Comparison of ENCODE assay signal across 24 mouse cellular contexts in the genomic region with DNA sequence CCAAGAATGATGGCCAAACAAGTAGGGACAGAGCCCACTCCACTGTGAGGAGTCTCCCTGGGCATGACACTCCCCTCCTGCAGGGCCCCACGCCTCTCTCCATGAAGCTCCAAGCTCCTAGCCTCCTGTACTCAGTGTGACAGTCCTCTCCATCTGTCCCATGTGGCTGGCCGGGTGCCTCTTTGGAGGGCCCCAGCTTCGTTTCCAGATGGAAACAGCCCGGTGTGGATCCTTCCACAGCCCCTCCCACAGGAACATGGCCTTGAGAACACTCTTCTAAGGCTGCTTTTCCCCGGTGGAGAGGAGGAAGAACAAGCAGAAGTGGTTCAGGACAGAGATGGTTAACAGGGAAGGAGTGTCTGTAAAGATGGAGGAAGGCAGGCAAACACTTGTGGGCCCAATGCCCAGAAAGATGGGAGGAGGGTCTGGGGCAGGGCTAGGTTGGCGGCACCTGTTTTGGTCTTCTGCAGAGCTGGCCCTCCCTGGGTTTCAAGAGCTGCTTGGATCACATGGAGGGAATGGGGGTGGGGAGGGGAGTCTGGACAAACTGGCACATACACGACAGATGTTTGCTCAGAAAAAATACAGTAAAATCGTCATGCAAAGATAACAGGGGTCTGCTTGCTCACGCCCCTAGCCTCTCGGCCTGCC. TPM values are rescaled to one million over a fixed set of nuclear protein-coding genes. Genes with fewer than 3 reads are reported as not detected.
DNase-seq lines count a peak whose midpoint lies in the region; ATAC-seq and TF ChIP-seq lines count a peak whose summit lies in the region.
"Had no signal": no experiment of that assay in that cellular context is flagged by ENCODE, and none has a peak within 500 bp of the region (broad histone marks: within the 10 kb centered on the region; RNA-seq: fewer than 3 reads in every experiment).

No protein-coding gene starts in this region.

- H3K4me1 ChIP-seq in embryonic facial prominence, embryonic 14.5 days (ENCODE audit: control insufficient read depth, insufficient read depth, low read length): no peaks in the 10 kb centered on the region
- peaks cover 18% of the 10 kb centered on the region for H3K4me1 ChIP-seq in embryonic facial prominence, embryonic 10.5 days
- peaks cover 26% of the 10 kb centered on the region for H3K4me1 ChIP-seq in lung, embryonic 15.5 days

- TF ChIP-seq CTCF in layer of hippocampus, adult 2 months (conservative IDR thresholded peaks at IDR 0.05): no peak

- no peaks in the 10 kb centered on the region for H3K9me3 ChIP-seq in embryonic facial prominence, embryonic 14.5 days (ENCODE audit: control insufficient read depth, low read length)
- no peaks in the 10 kb centered on the region for H3K9me3 ChIP-seq in embryonic facial prominence, embryonic 10.5 days
- H3K9me3 ChIP-seq in lung, embryonic 15.5 days: no peaks in the 10 kb centered on the region
- H3K9me3 ChIP-seq: G1E; hindbrain, embryonic 15.5 days; limb, embryonic 12.5 days had no signal

- H3K4me3 ChIP-seq in embryonic facial prominence, embryonic 14.5 days (ENCODE audit: low read depth, low read length): no peak overlapping the region
- no peak overlapping the region for H3K4me3 ChIP-seq in embryonic facial prominence, embryonic 10.5 days
- no peak overlapping the region for H3K4me3 ChIP-seq in layer of hippocampus, adult 2 months
- H3K4me3 ChIP-seq in lung, embryonic 15.5 days: no peak overlapping the region
- H3K4me3 ChIP-seq: erythroblast, embryonic 14.5 days; hindbrain, embryonic 15.5 days; limb, embryonic 12.5 days had no signal

- no peak overlapping the region for H3K9ac ChIP-seq in embryonic facial prominence, embryonic 14.5 days (ENCODE audit: low read depth, low read length)
- H3K9ac ChIP-seq in lung, embryonic 15.5 days: no peak overlapping the region
- H3K9ac ChIP-seq: hindbrain, embryonic 15.5 days; limb, embryonic 12.5 days; liver, embryonic 14.5 days had no signal

- H3K4me2 ChIP-seq in embryonic facial prominence, embryonic 14.5 days (ENCODE audit: low read depth, low read length): no peak overlapping the region
- H3K4me2 ChIP-seq in lung, embryonic 15.5 days: no peak overlapping the region
- H3K4me2 ChIP-seq: heart, embryonic 11.5 days; hindbrain, embryonic 15.5 days; limb, embryonic 12.5 days had no signal

- H3K36me3 ChIP-seq in embryonic facial prominence, embryonic 14.5 days (ENCODE audit: control insufficient read depth, insufficient read depth, low read length): no peaks in the 10 kb centered on the region
- H3K36me3 ChIP-seq in embryonic facial prominence, embryonic 10.5 days (replicated peaks): no peaks in the 10 kb centered on the region
- no peaks in the 10 kb centered on the region for H3K36me3 ChIP-seq in lung, embryonic 15.5 days
- H3K36me3 ChIP-seq: G1E; limb, embryonic 12.5 days had no signal

- peak; percentile 29 for DNase-seq in embryonic facial prominence, embryonic 14.5 days (ENCODE audit: low spot score)
- DNase-seq in embryonic facial prominence, embryonic 10.5 days (ENCODE audit: low spot score): no peak
- no peak for DNase-seq in layer of hippocampus, adult 2 months (ENCODE audit: low spot score in 2 of 2)
- DNase-seq in layer of hippocampus, adult 8-10 months (ENCODE audit: low spot score in 2 of 2): no peak
- DNase-seq in MN1 (ENCODE audit: low spot score): peak; percentile 81
- DNase-seq in right cerebral cortex, adult 2 months (ENCODE audit: low spot score in 2 of 2): no peak
- DNase-seq: adrenal gland, postnatal 25 days; gastrocnemius, postnatal 25 days; heart, postnatal 10 days; kidney, postnatal 36 days; midbrain, embryonic 14.5 days; right cerebral cortex, postnatal 4 days; thymus, postnatal 25 days had no signal

- H3K27ac ChIP-seq in embryonic facial prominence, embryonic 14.5 days (replicated peaks; ENCODE audit: low read depth, low read length): no peak overlapping the region
- H3K27ac ChIP-seq in embryonic facial prominence, embryonic 10.5 days (replicated peaks): no peak overlapping the region
- peak overlapping the region; percentile 57; the same call in 1 of the 2 replicates for H3K27ac ChIP-seq in layer of hippocampus, adult 2 months
- H3K27ac ChIP-seq in lung, embryonic 15.5 days: peak overlapping the region; percentile 31; the same call in 1 of the 2 replicates
- H3K27ac ChIP-seq: hindbrain, embryonic 15.5 days; limb, embryonic 12.5 days; liver, embryonic 14.5 days had no signal

- peaks cover 35% of the 10 kb centered on the region for H3K27me3 ChIP-seq in embryonic facial prominence, embryonic 14.5 days (replicated peaks; ENCODE audit: control insufficient read depth, insufficient read depth, low read length)
- H3K27me3 ChIP-seq in embryonic facial prominence, embryonic 10.5 days (replicated peaks; ENCODE audit: low read depth, poor library complexity, severe bottlenecking): peaks cover 61% of the 10 kb centered on the region
- H3K27me3 ChIP-seq in lung, embryonic 15.5 days: peaks cover 37% of the 10 kb centered on the region

- no peak for ATAC-seq in embryonic facial prominence, embryonic 14.5 days (ENCODE audit: low read depth)
- peak; percentile 47 for ATAC-seq in lung, embryonic 15.5 days (ENCODE audit: borderline replicate concordance, extremely low read depth, low FRiP score, low TSS enrichment)
- no peak for ATAC-seq in granulocyte monocyte progenitor cell, adult 5-6 weeks (replicated peaks; ENCODE audit: poor library complexity, severe bottlenecking)
- ATAC-seq: intestine, embryonic 16.5 days had no signal

- WGBS in embryonic facial prominence, embryonic 14.5 days: 49% methylated on average over 10 of the region's 10 CpGs
- 77% methylated on average over 10 of the region's 10 CpGs for WGBS in embryonic facial prominence, embryonic 10.5 days
- WGBS in lung, embryonic 15.5 days: 24% methylated on average over 10 of the region's 10 CpGs

RNA-seq across cellular contexts. Expression of a gene that starts 49.2 kb away (rescaled TPM):
- polyA plus RNA-seq in embryonic facial prominence, embryonic 14.5 days (2014; fragmentation: Nextera tagmentation; extraction: Ambion mirVana): 0.18 and 0.28 TPM in 2 replicates
- polyA plus RNA-seq in embryonic facial prominence, embryonic 10.5 days (2016; fragmentation: Nextera tagmentation; extraction: Ambion mirVana): 0.05 and 0.16 TPM in 2 replicates
- total RNA-seq in layer of hippocampus, adult 2 months (2021): 100 to 1,000 TPM; 202 to 204 TPM
- total RNA-seq in layer of hippocampus, adult 8-10 months (2022): 100 to 1,000 TPM; 176 to 224 (median 201) TPM
- 0.06 and 0.08 TPM in 2 replicates for polyA plus RNA-seq in lung, embryonic 15.5 days (2015; fragmentation: Nextera tagmentation; extraction: Ambion mirVana)
- not detected in 2 replicates for total RNA-seq in granulocyte monocyte progenitor cell, adult 5-6 weeks (2014; fragmentation: Nextera tagmentation)
- not detected in 2 replicates for total RNA-seq in granulocyte monocyte progenitor cell, adult 5-6 weeks (2017)
- total RNA-seq: common myeloid progenitor, adult 5-6 weeks had no signal
- polyA plus RNA-seq: embryonic facial prominence, embryonic 11.5 days; G1E; heart, embryonic 11.5 days; liver, embryonic 14.5 days had no signal

Comparison
In these comparisons a context has a peak if more than half of its experiments do, and no peak if none do; other contexts are left out.
1. DNase-seq: peak in embryonic facial prominence, embryonic 14.5 days (single experiment) and MN1 (single experiment); none in embryonic facial prominence, embryonic 10.5 days (single experiment), layer of hippocampus, adult 2 months (0 of 2), layer of hippocampus, adult 8-10 months (0 of 2) and right cerebral cortex, adult 2 months (0 of 2).
2. H3K27ac ChIP-seq: peak in layer of hippocampus, adult 2 months (single experiment) and lung, embryonic 15.5 days (single experiment); none in embryonic facial prominence, embryonic 14.5 days (single experiment) and embryonic facial prominence, embryonic 10.5 days (single experiment).
3. RNA of a gene that starts 49.2 kb away (total RNA-seq): 176 to 224 TPM in layer of hippocampus, adult 8-10 months and 202 to 204 TPM in layer of hippocampus, adult 2 months; not detected in granulocyte monocyte progenitor cell, adult 5-6 weeks; every median in the first group is over 100 times any median in the second.